Mouse (Mus musculus) heart, postnatal 4 days (tissue): ENCODE data around the gene Kprp. TPM values are rescaled to one million over a fixed set of nuclear protein-coding genes. Genes with fewer than 3 reads are reported as not detected.
"Not testable (repeated sequence)": the region's sequence is repeated elsewhere in the genome, so short reads cannot be mapped to it uniquely, and the experiment has no call there.

ENCODE experiments used
- DNase-seq: peaks from one replicate; pipeline ENCODE4 v3.0.0; 2021
- total RNA-seq, 2 experiments: library from RNA; stranded (reverse); gene quantifications; 2 replicates each; pipeline ENCODE4 v1.2.3; 2021

Gene Kprp
- not detected for total RNA-seq

- no peak for DNase-seq
These were observed at the start of gene Kprp for GRCm38 (mm10) chr3:92827108-92827507. Kprp (minus strand) TSS chr3:92827247.

- DNase-seq, result no peak
These were observed 47.1 kb upstream of the Kprp start for GRCm38 (mm10) chr3:92874180-92874579.

DNA sequence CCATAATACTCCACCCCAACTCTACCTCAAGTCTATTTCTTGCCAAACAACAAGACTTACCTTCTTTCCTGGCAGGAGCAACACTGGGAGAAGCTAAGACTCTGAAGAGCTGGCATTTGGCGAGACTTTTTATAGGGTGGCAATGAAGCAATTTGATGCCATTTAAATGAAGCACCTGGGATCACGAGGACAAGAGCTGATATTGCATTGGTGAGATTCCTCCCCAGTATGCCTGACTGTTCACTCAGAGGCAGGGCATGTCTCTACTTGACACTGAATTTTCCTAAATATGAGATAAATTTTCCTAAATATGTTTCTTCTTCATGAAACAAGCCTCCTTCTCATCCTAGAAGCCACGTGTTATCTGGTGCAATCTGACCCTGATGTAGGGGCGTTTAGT lies 43.1 kb upstream of the Kprp start, which contains the start of gene 2310050C09Rik:
Gene 2310050C09Rik, minus strand, starts transcription at position 101 of the 400 bp plus-strand sequence.
- no peak for DNase-seq

GRCm38 (mm10) chr3:92851186-92851585 lies 24.1 kb upstream of the Kprp start, which contains the start of gene Lce1l:
Lce1l (minus strand) TSS chr3:92851286.
- DNase-seq, result no peak

DNA sequence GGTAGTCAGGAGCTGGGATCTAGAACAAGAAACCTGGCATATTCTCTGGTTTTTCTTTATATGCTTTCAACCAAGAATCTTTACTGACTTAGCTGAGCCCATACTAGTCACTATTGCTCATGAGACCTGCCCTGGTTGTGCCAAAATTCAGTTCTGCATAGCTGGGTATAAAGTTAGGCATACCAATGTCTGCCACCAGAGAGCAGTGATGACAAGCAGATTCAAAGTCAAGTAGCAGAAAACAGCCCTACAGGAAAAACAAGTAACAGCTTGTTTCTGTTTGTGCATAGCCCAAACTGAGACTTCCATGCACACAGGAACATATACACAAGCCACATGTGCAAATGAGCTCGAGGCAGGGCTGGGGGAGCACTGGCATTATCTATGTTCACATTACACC lies 1.2 kb downstream of the Kprp start:
- no peak for DNase-seq

DNA sequence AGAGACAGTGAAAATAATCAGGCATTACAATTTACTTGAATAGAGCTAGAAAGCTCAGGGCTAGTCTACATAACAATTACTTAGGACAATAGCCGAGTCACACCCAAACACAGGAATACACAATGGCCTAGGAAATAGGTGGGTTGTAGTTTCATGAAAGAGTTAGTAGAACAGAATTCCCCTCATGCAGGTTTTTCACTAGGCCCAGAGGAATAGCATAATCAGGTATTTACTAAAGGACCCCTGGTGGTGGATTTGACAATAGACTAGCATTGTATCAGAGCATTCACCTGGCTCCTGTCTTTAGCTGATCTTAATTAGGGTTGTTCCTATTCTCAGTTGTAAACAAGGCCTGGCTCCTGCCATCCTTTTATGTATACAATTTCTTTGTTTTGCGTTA lies 11.0 kb downstream of the Kprp start:
- DNase-seq, result not testable (repeated sequence)

DNA sequence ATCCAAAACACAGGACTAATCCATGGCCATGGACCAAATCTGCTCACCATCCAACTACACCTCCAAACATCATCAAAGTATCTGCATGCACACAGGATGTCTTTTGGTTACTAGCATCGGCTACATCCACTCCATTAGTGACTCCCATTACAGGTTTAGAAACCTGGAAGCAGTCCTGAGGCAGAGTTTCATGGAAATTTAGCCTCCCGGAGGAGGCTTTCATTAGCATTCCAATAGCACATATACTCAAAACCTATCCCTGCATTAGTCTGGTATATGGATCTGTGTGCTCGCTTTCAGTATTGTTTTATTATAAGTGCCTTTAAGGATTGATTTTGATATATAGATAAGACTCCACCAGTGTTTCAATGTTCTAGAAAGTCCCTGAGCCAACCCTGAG lies 11.5 kb downstream of the Kprp start:
- DNase-seq, result no peak

DNA sequence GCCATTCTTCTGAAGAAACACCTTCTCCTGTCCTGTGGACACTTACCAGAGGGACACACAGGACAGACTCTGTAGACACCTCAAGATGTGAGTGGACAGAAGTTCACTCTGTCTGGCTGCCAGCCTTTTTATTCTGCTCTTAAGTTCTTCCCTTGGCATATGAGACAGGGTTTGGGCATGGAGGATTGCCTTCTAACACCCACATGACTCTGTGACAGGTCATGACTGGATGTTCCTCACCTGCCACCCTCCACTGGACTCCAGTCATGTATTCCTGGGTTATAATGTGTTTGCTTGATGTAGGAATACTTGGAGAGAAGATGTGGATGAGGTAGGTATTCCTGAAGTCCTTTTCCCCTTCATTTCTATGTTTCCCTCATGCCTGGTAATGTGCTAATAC lies 19.3 kb downstream of the Kprp start, which contains the start of gene Lce1k:
Gene Lce1k, minus strand, starts transcription at position 101 of the 400 bp plus-strand sequence.
- DNase-seq, result no peak

DNA sequence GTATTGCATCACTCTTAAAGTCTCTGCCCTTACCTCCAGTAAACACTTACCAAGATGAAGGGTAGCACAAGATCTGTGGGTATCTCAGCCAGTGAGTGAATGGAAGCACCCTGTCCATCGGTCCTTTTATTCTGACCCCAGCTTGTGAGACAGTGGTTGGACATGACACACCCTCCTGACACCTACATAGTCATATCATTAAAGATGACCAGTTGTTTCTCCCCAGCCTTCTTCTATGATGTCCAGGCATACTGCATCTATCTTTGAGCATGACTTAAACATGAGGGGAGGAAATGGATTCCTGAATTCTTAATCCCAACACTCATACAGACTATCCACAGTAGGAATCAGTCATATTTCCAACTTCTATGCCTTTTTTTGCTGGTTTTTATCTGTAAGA lies 36.6 kb downstream of the Kprp start, which contains the start of gene Lce1j:
Gene Lce1j, minus strand, starts transcription at position 101 of the 400 bp plus-strand sequence.
- no peak for DNase-seq

DNA sequence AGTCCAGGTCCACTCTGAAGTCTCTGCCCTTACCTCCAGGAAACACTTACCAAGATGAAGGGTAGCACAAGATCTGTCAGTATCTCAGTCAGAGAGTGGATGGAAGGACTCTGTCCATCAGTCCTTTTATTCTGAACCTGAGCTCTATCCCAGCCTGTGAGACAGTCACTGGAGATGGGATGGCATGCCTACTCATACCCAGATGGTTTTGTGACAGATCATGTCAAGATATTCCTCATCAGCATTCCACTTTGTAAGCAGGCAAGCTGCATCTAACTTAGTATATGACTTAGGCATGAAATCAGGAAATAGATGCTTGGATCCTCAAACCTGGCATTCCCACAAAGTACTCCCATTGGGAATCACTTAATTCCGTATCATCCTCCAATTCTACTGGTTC lies 48.2 kb downstream of the Kprp start, which contains the start of gene Lce1i:
Gene Lce1i, minus strand, starts transcription at position 101 of the 400 bp plus-strand sequence.
- no peak for DNase-seq

Other genes with a start within 250 kb of the Kprp start
- gene Smcp, start 238.2 kb downstream of the Kprp start, total RNA-seq, result not detected
- not detected for gene 2210017I01Rik, start 219.8 kb downstream of the Kprp start, total RNA-seq
- not detected for gene Lce6a, start 205.6 kb downstream of the Kprp start, total RNA-seq
- not detected for gene Lce1a1, start 178.9 kb downstream of the Kprp start, total RNA-seq
- gene Lce1b, start 170.3 kb downstream of the Kprp start, total RNA-seq, result not detected
- not detected for gene Lce1a2, start 156.9 kb downstream of the Kprp start, total RNA-seq
- gene Lce1c, start 148.0 kb downstream of the Kprp start, total RNA-seq, result not detected
- not detected for gene Lce1d, start 140.0 kb downstream of the Kprp start, total RNA-seq
- gene Lce1e, start 118.2 kb downstream of the Kprp start, total RNA-seq, result not detected
- not detected for gene Lce1f, start 106.9 kb downstream of the Kprp start, total RNA-seq
- gene Gm38119, start 88.2 kb downstream of the Kprp start, total RNA-seq, result not detected
- gene Lce1g, start 74.9 kb downstream of the Kprp start, total RNA-seq, result not detected
- not detected for gene Lce1h, start 62.2 kb downstream of the Kprp start, total RNA-seq
- gene Lce1i, start 48.3 kb downstream of the Kprp start, total RNA-seq, result not detected
- gene Lce1j, start 36.7 kb downstream of the Kprp start, total RNA-seq, result not detected
- not detected for gene Lce1k, start 19.4 kb downstream of the Kprp start, total RNA-seq
- gene Lce1l, start 24.0 kb upstream of the Kprp start, total RNA-seq, result not detected
- not detected for gene 2310050C09Rik, start 43.0 kb upstream of the Kprp start, total RNA-seq
- gene Lce3a, start 99.0 kb upstream of the Kprp start, total RNA-seq, result not detected
- gene Lce3b, start 105.7 kb upstream of the Kprp start, total RNA-seq, result not detected
- not detected for gene Lce3c, start 117.2 kb upstream of the Kprp start, total RNA-seq
- gene Lce3d, start 130.1 kb upstream of the Kprp start, total RNA-seq, result not detected
- not detected for gene Lce3e, start 139.8 kb upstream of the Kprp start, total RNA-seq
- gene Lce3f, start 165.0 kb upstream of the Kprp start, total RNA-seq, result not detected
- not detected for gene Crct1, start 188.4 kb upstream of the Kprp start, total RNA-seq
- gene Lce1m, start 191.8 kb upstream of the Kprp start, total RNA-seq, result not detected
- not detected for gene Gm4858, start 241.6 kb upstream of the Kprp start, total RNA-seq